Mouse (Mus musculus) cortical plate, adult 2 months (tissue): ENCODE results near the gene Siah3.

Experiments
- CTCF ChIP-seq: fragments of 200-500 bp; IDR thresholded peaks from 2 replicates; pipeline ENCODE4 v1.5.1; 2011; ENCODE audit warnings: mild to moderate bottlenecking, control low read depth, low read length; ENCODE audit not compliant: insufficient read depth; ENCODE audit errors: extremely low read depth
- POLR2A ChIP-seq: fragments of 200-500 bp; IDR thresholded peaks from 2 replicates; pipeline ENCODE4 v1.6.1; 2011; ENCODE audit warnings: mild to moderate bottlenecking, low read length, control low read depth; ENCODE audit not compliant: insufficient read depth; ENCODE audit errors: extremely low read depth

DNA sequence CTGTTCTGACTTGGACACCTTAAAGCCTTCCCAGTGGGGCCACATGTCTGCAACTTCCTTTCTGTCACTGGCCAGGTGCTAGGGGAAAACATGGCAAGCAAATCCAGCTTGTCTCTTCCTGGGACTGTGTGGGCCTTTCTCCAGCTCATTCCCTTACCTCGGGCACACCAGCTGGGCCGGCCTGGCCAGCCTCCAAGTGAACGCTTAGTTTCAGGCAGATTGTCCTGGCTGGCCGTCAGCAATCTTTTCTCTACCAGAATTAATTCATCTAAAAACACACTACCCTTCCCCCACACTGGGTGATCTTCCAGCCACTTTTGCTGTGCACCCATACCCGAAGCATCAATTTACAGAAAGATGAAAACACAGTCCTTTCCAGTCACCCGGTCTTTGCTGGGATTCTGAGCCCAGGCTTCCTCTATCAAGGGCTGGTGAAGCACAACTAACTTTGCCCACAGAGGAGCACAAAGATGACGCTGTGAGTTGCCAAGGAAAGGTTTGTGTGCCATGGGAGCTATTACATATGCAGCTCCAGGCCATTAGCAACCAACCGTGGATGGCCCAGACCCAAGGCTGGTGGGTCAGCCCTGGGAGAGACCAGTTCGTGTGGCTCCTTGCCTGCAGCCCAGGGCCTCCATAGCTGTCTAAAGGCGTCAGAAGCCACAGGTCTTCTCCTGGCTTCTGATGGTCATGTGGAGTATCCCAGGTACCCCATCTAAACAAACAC lies 71.8 kb downstream of the Siah3 start:
- TF ChIP-seq CTCF (no peak), POLR2A (no peak)
